Mouse (Mus musculus) kidney, postnatal 36 days (tissue): Measurements from ENCODE around the gene Mamdc2.

Source experiments
- DNase-seq, 2 experiments: peaks; one replicate each; pipeline ENCODE4 v3.0.0; 2021 to 2022; ENCODE audit warnings: mixed read lengths in 2 of 2

Mamdc2 gene

DNA sequence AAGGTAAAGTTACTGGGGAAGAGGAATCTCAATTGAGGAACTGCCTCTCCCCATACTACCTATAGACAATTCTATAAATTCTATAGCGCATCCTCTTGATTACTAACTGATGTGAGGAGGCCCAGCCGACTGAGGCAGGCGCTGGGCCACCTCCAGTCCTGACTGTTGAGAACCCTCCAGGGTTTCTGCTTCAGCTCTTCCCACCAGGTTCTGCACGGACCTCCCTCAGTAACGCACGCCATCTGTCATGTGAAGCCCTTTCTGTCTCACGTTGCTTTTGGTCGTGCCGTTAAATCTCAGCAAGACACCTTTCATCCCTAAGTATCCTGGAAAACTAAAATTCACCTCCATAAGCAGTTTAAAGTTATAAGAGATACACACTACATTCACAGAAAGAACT lies 191.5 kb downstream of the Mamdc2 start:
- no peak for DNase-seq
